Mouse (Mus musculus) testis, adult 2 months (tissue): ENCODE measurements around the gene Lrig1.

Experiments
- CTCF ChIP-seq: fragments of 200-500 bp; IDR thresholded peaks from 2 replicates; pipeline ENCODE4 v1.5.1; 2012; ENCODE audit warnings: low read depth, mild to moderate bottlenecking, inconsistent platforms, low read length, moderate library complexity; ENCODE audit not compliant: control insufficient read depth, insufficient read depth, insufficient replicate concordance
- POLR2A ChIP-seq: fragments of 200-500 bp; IDR thresholded peaks from 2 replicates; pipeline ENCODE4 v1.6.1; 2012; ENCODE audit warnings: low read depth, mild to moderate bottlenecking, inconsistent platforms, low read length, moderate library complexity; ENCODE audit not compliant: control insufficient read depth

GRCm38 (mm10) chr6:94740117-94740729 is 40.3 kb upstream of the Lrig1 start:
- no peak for TF ChIP-seq CTCF
- TF ChIP-seq POLR2A, result no peak
